Mouse (Mus musculus) myocyte (in vitro differentiated cells): Measurements from ENCODE around the gene Sugt1. TPM values are rescaled to one million over a fixed set of nuclear protein-coding genes. Genes with fewer than 3 reads are reported as not detected.

ENCODE experiments used
- H3K27me3 ChIP-seq: one replicate; pipeline ENCODE4 v1.6.1; 2011; ENCODE audit not compliant: control insufficient read depth, insufficient read depth, insufficient read length
- H3K36me3 ChIP-seq: one replicate; pipeline ENCODE4 v1.6.1; 2011; ENCODE audit not compliant: control insufficient read depth, insufficient read depth
- H3K4me2 ChIP-seq: one replicate; pipeline ENCODE4 v1.6.1; 2011; ENCODE audit warnings: low read depth, control low read depth
- H3K4me3 ChIP-seq: one replicate; pipeline ENCODE4 v1.5.1; 2011; ENCODE audit warnings: mild to moderate bottlenecking, control low read depth, moderate library complexity
- H3K79me2 ChIP-seq: one replicate; pipeline ENCODE4 v1.6.1; 2011; ENCODE audit not compliant: control insufficient read depth, insufficient read depth
- H3ac ChIP-seq: one replicate; pipeline ENCODE4 v1.6.1; 2011; ENCODE audit not compliant: control insufficient read depth, insufficient read length
- CEBPB ChIP-seq: IDR thresholded peaks from 2 replicates; pipeline ENCODE4 v1.6.1; 2011; ENCODE audit warnings: mild to moderate bottlenecking, moderate library complexity; ENCODE audit not compliant: poor library complexity, insufficient read depth, severe bottlenecking
- E2F4 ChIP-seq: IDR thresholded peaks from one replicate; pipeline ENCODE4 v1.6.1; 2011; ENCODE audit warnings: mild to moderate bottlenecking, control low read depth, moderate library complexity; ENCODE audit not compliant: insufficient read depth
- MAX ChIP-seq: IDR thresholded peaks from one replicate; pipeline ENCODE4 v1.6.1; 2011; ENCODE audit warnings: low read depth, mild to moderate bottlenecking, control low read depth
- MYOD1 ChIP-seq, 3 experiments: IDR thresholded peaks; one replicate each; pipeline ENCODE4 v1.6.1; 2011; ENCODE audit warnings: control low read depth in 2 of 3, low read depth in 2 of 3, mild to moderate bottlenecking in 2 of 3, moderate library complexity in 1 of 3; ENCODE audit not compliant: insufficient read length in 2 of 3, control insufficient read depth in 1 of 3
- MYOG ChIP-seq, 3 experiments: IDR thresholded peaks; one replicate each; pipeline ENCODE4 v1.6.1; 2011; ENCODE audit warnings: control low read depth in 2 of 3, low read depth in 2 of 3, mild to moderate bottlenecking in 2 of 3; ENCODE audit not compliant: insufficient read length in 2 of 3, control insufficient read depth in 1 of 3, insufficient read depth in 1 of 3
- POLR2A ChIP-seq: IDR thresholded peaks from one replicate; pipeline ENCODE4 v1.6.1; 2011; ENCODE audit warnings: low read depth, mild to moderate bottlenecking, control low read depth, moderate library complexity; ENCODE audit not compliant: insufficient read length
- POLR2AphosphoS2 ChIP-seq: IDR thresholded peaks from one replicate; pipeline ENCODE4 v1.6.1; 2011; ENCODE audit warnings: low read depth, control low read depth; ENCODE audit not compliant: insufficient read length
- REST ChIP-seq: IDR thresholded peaks from one replicate; pipeline ENCODE4 v1.6.1; 2011; ENCODE audit warnings: mild to moderate bottlenecking, control low read depth, moderate library complexity; ENCODE audit not compliant: insufficient read depth, insufficient read length
- SRF ChIP-seq: IDR thresholded peaks from one replicate; pipeline ENCODE4 v1.6.1; 2011; ENCODE audit warnings: low read depth; ENCODE audit not compliant: control insufficient read depth, insufficient read length
- TCF12 ChIP-seq: IDR thresholded peaks from one replicate; pipeline ENCODE4 v1.6.1; 2011; ENCODE audit warnings: mild to moderate bottlenecking, control low read depth; ENCODE audit not compliant: poor library complexity, insufficient read depth, severe bottlenecking
- TCF3 ChIP-seq: IDR thresholded peaks from one replicate; pipeline ENCODE4 v1.6.1; 2011; ENCODE audit warnings: low read depth, control low read depth; ENCODE audit not compliant: insufficient read length
- USF1 ChIP-seq: IDR thresholded peaks from one replicate; pipeline ENCODE4 v1.6.1; 2011; ENCODE audit warnings: low read depth, mild to moderate bottlenecking, control low read depth, moderate library complexity
- polyA plus RNA-seq: library from polyadenylated mRNA; unstranded; fragments of >200 nt; fragmentation: generic; extraction: Trizol; gene quantifications from one replicate; pipeline ENCODE4 v1.2.1, GENCODE M21; 2012; ENCODE audit warnings: missing spikeins

Gene Sugt1
- polyA plus RNA-seq = 65.4 TPM

- Histone ChIP-seq H3K79me2 (peaks cover 43% of the 10 kb centered on the region), H3K36me3 (no peaks in the 10 kb centered on the region), H3K27me3 (no peaks in the 10 kb centered on the region), H3ac (peak within 1 kb of the TSS; percentile 97), H3K4me2 (peak within 1 kb of the TSS; percentile 92), H3K4me3 (peak within 1 kb of the TSS; percentile 96)
- TF ChIP-seq CEBPB (0 out of 2 replicates have a peak, but pooled peaks have one; percentile 51), POLR2AphosphoS2 (peak; percentile 84), USF1 (peak; percentile 74), POLR2A (peak; percentile 79), MAX (no peak), SRF (peak; percentile 53), MYOG (IDR thresholded peaks at IDR 0.05; ENCODE audit: control insufficient read depth in 1 of 3, insufficient read depth in 1 of 3, insufficient read length in 2 of 3, low read depth in 2 of 3) (no peak)
Observed at GRCm38 (mm10) chr14:79587139-79587851, at the start of gene Sugt1. Sugt1 (plus strand) TSS chr14:79587691.

GRCm38 (mm10) chr14:79537921-79538320 lies 49.6 kb upstream of the Sugt1 start:
- Histone ChIP-seq H3K4me2 (no peak overlapping the region), H3K79me2 (no peaks in the 10 kb centered on the region), H3K36me3 (no peaks in the 10 kb centered on the region), H3ac (no peak overlapping the region), H3K27me3 (no peaks in the 10 kb centered on the region), H3K4me3 (no peak overlapping the region)
- TF ChIP-seq TCF3 = no peak
- TF ChIP-seq E2F4 = no peak
- TF ChIP-seq MYOG (IDR thresholded peaks at IDR 0.05; ENCODE audit: control insufficient read depth in 1 of 3, insufficient read depth in 1 of 3, insufficient read length in 2 of 3, low read depth in 2 of 3) = no peak
- TF ChIP-seq CEBPB = no peak
- no peak for TF ChIP-seq MYOD1 (IDR thresholded peaks at IDR 0.05; ENCODE audit: control insufficient read depth in 1 of 3, insufficient read length in 2 of 3, low read depth in 2 of 3)
- TF ChIP-seq TCF12 = no peak

- Histone ChIP-seq H3K4me3 (no peak overlapping the region), H3K4me2 (no peak overlapping the region), H3K79me2 (no peaks in the 10 kb centered on the region), H3K36me3 (no peaks in the 10 kb centered on the region), H3ac (no peak overlapping the region), H3K27me3 (no peaks in the 10 kb centered on the region)
- TF ChIP-seq MYOD1 (IDR thresholded peaks at IDR 0.05; ENCODE audit: control insufficient read depth in 1 of 3, insufficient read length in 2 of 3, low read depth in 2 of 3) (no peak), USF1 (no peak), MAX (no peak), POLR2A (no peak), CEBPB (no peak), TCF12 (no peak), TCF3 (no peak), SRF (no peak), E2F4 (no peak), MYOG (IDR thresholded peaks at IDR 0.05; ENCODE audit: control insufficient read depth in 1 of 3, insufficient read depth in 1 of 3, insufficient read length in 2 of 3, low read depth in 2 of 3) (no peak), POLR2AphosphoS2 (no peak), REST (no peak)
Observed at GRCm38 (mm10) chr14:79541606-79542005, 45.9 kb upstream of the Sugt1 start.

GRCm38 (mm10) chr14:79549343-79549742 lies 38.1 kb upstream of the Sugt1 start:
- Histone ChIP-seq H3K4me3 (no peak overlapping the region), H3K27me3 (no peaks in the 10 kb centered on the region), H3K79me2 (no peaks in the 10 kb centered on the region), H3K36me3 (no peaks in the 10 kb centered on the region), H3ac (no peak overlapping the region), H3K4me2 (no peak overlapping the region)
- TF ChIP-seq CEBPB (no peak), TCF12 (no peak), MYOD1 (IDR thresholded peaks at IDR 0.05; ENCODE audit: control insufficient read depth in 1 of 3, insufficient read length in 2 of 3, low read depth in 2 of 3) (no peak), REST (no peak), POLR2AphosphoS2 (no peak), MYOG (IDR thresholded peaks at IDR 0.05; ENCODE audit: control insufficient read depth in 1 of 3, insufficient read depth in 1 of 3, insufficient read length in 2 of 3, low read depth in 2 of 3) (no peak), TCF3 (no peak), MAX (no peak), E2F4 (no peak), SRF (no peak), USF1 (no peak), POLR2A (no peak)

- no peak overlapping the region for H3K4me3 ChIP-seq
- H3K27me3 ChIP-seq = no peaks in the 10 kb centered on the region
- peak overlapping the region; percentile 12 for H3K4me2 ChIP-seq
- H3K36me3 ChIP-seq = no peaks in the 10 kb centered on the region
- TF ChIP-seq MYOG (IDR thresholded peaks at IDR 0.05; ENCODE audit: control insufficient read depth in 1 of 3, insufficient read depth in 1 of 3, insufficient read length in 2 of 3, low read depth in 2 of 3) (no peak), REST (no peak), MAX (no peak), USF1 (no peak)
- no peak overlapping the region for H3ac ChIP-seq
- H3K79me2 ChIP-seq = peaks cover 5% of the 10 kb centered on the region
Observed at GRCm38 (mm10) chr14:79551929-79552328, 35.6 kb upstream of the Sugt1 start.
